Mouse (Mus musculus): ENCODE results near the gene Sec1.

Sec1 gene

GRCm38 (mm10) chr7:45693921-45694591, at the start of gene Sec1:
Gene Sec1, minus strand, starts transcription at chr7:45694402.
- no peak for DNase-seq

- peak; percentile 71 for DNase-seq
Observed at GRCm38 (mm10) chr7:45742338-45742737, 48.1 kb upstream of the Sec1 start.

- no peak for DNase-seq
Observed at GRCm38 (mm10) chr7:45741777-45742176, 47.6 kb upstream of the Sec1 start.

- DNase-seq, result no peak
Observed at GRCm38 (mm10) chr7:45741308-45741707, 47.1 kb upstream of the Sec1 start.

- no peak for DNase-seq
Observed at GRCm38 (mm10) chr7:45739820-45740219, 45.6 kb upstream of the Sec1 start.

GRCm38 (mm10) chr7:45739162-45739763, 45.1 kb upstream of the Sec1 start:
- DNase-seq, result peak; percentile 87

GRCm38 (mm10) chr7:45733477-45733876, 39.3 kb upstream of the Sec1 start:
- no peak for DNase-seq

GRCm38 (mm10) chr7:45730727-45731431, 36.7 kb upstream of the Sec1 start:
- no peak for DNase-seq

- no peak for DNase-seq
Observed at GRCm38 (mm10) chr7:45727625-45728024, 33.4 kb upstream of the Sec1 start.

- no peak for DNase-seq
Observed at GRCm38 (mm10) chr7:45726419-45726818, 32.2 kb upstream of the Sec1 start.

- DNase-seq, result no peak
Observed at GRCm38 (mm10) chr7:45725713-45726112, 31.5 kb upstream of the Sec1 start, which contains the start of gene Spaca4. Gene Spaca4, minus strand, starts transcription at chr7:45725813.

GRCm38 (mm10) chr7:45725151-45725550, 30.9 kb upstream of the Sec1 start:
- DNase-seq, result no peak

- DNase-seq, result no peak
Observed at GRCm38 (mm10) chr7:45723781-45724180, 29.6 kb upstream of the Sec1 start.

GRCm38 (mm10) chr7:45723301-45723700, 29.1 kb upstream of the Sec1 start:
- no peak for DNase-seq

GRCm38 (mm10) chr7:45722348-45722713, 28.1 kb upstream of the Sec1 start:
- DNase-seq, result no peak

GRCm38 (mm10) chr7:45721642-45722347, 27.6 kb upstream of the Sec1 start:
- DNase-seq, result no peak

- no peak for DNase-seq
Observed at GRCm38 (mm10) chr7:45721234-45721571, 27.0 kb upstream of the Sec1 start.

GRCm38 (mm10) chr7:45720413-45721233, 26.4 kb upstream of the Sec1 start, which contains the start of gene Fam83e:
Gene Fam83e, plus strand, starts transcription at chr7:45721212.
- no peak for DNase-seq

- no peak for DNase-seq
Observed at GRCm38 (mm10) chr7:45719738-45720412, 25.7 kb upstream of the Sec1 start.

- no peak for DNase-seq
Observed at GRCm38 (mm10) chr7:45719180-45719579, 25.0 kb upstream of the Sec1 start.

- DNase-seq, result no peak
Observed at GRCm38 (mm10) chr7:45718331-45718730, 24.1 kb upstream of the Sec1 start.

- peak; percentile 99 for DNase-seq
Observed at GRCm38 (mm10) chr7:45717918-45718297, 23.7 kb upstream of the Sec1 start, which contains the start of gene Sphk2. Gene Sphk2, minus strand, starts transcription at chr7:45718002.
